Mouse (Mus musculus) ES-Bruce4 (cell line): ENCODE measurements around the gene Lipt1. TPM values are rescaled to one million over a fixed set of nuclear protein-coding genes. Genes with fewer than 3 reads are reported as not detected.

Source experiments
- H3K27ac ChIP-seq: 2 replicates; pipeline ENCODE4 v1.5.1; 2012; ENCODE audit warnings: low read length, inconsistent platforms; ENCODE audit not compliant: insufficient read depth
- H3K27me3 ChIP-seq: 2 replicates; pipeline ENCODE4 v1.6.1; 2012; ENCODE audit warnings: mild to moderate bottlenecking, low read length, inconsistent platforms; ENCODE audit not compliant: control insufficient read depth, poor library complexity, insufficient read depth, severe bottlenecking
- H3K36me3 ChIP-seq: 2 replicates; pipeline ENCODE4 v1.6.1; 2012; ENCODE audit warnings: inconsistent platforms, mild to moderate bottlenecking, low read length, moderate library complexity; ENCODE audit not compliant: control insufficient read depth, poor library complexity, insufficient read depth, severe bottlenecking
- H3K4me1 ChIP-seq: one replicate; pipeline ENCODE4 v1.8.1; 2011; ENCODE audit warnings: low read length; ENCODE audit not compliant: control insufficient read depth, insufficient read depth
- H3K4me3 ChIP-seq: 2 replicates; pipeline ENCODE4 v1.5.1; 2011; ENCODE audit warnings: low read depth, mild to moderate bottlenecking, low read length
- H3K9ac ChIP-seq: 2 replicates; pipeline ENCODE4 v1.6.1; 2012; ENCODE audit warnings: low read depth, mild to moderate bottlenecking, inconsistent platforms; ENCODE audit not compliant: poor library complexity, severe bottlenecking
- H3K9me3 ChIP-seq: replicated peaks from 2 replicates; pipeline ENCODE4 v1.6.1; 2012; ENCODE audit warnings: mild to moderate bottlenecking, low read length, inconsistent platforms; ENCODE audit not compliant: control insufficient read depth, poor library complexity, insufficient read depth, severe bottlenecking
- CTCF ChIP-seq: IDR thresholded peaks from one replicate; pipeline ENCODE4 v1.8.1; 2011; ENCODE audit warnings: low read depth, low read length
- EP300 ChIP-seq: IDR thresholded peaks from 2 replicates; pipeline ENCODE4 v1.6.1; 2011; ENCODE audit warnings: low read depth, low read length; ENCODE audit not compliant: insufficient read depth
- POLR2A ChIP-seq: IDR thresholded peaks from one replicate; pipeline ENCODE4 v1.8.1; 2011; ENCODE audit warnings: low read length; ENCODE audit not compliant: insufficient read depth
- polyA plus RNA-seq: library from polyadenylated mRNA; stranded (reverse); fragments of >200 nt; gene quantifications from 2 replicates; pipeline ENCODE4 v1.2.4, GENCODE M21; 2011; ENCODE audit warnings: low read depth; ENCODE audit not compliant: missing spikeins, insufficient read depth, insufficient read length

The Lipt1 gene
- polyA plus RNA-seq, 1 experiment, result 9.4 TPM

DNA sequence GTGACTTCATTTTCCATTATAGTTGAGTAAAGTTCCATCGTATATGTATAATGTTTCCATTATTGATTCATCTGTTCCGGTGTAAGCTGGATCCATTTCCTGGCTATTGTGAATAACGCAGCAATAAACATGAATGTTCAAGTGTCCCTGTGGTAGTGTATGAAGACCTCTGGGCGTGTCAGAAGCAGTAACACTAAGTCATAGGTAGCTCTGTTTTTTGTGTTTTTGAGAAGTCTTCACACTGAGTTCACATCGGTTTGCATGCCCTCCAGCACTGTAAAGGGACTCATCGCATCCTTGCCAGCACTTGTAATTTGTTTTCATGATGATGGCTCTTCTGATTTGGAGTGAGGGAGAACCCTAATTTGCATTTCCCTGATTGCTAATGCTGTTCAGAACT is 5.3 kb upstream of the Lipt1 start, which contains the start of gene Tsga10:
Gene Tsga10, minus strand, starts transcription at position 144 of the 400 bp plus-strand sequence.
- Histone ChIP-seq H3K27ac (0 out of 2 replicates have a peak within 1 kb of the TSS, but pooled peaks have one; percentile 14), H3K9me3 (no peaks in the 10 kb centered on the region), H3K9ac (peak within 1 kb of the TSS; percentile 68), H3K27me3 (no peaks in the 10 kb centered on the region), H3K4me3 (peak within 1 kb of the TSS; percentile 87), H3K36me3 (no peaks in the 10 kb centered on the region), H3K4me1 (no peaks in the 10 kb centered on the region)
- TF ChIP-seq EP300 (no peak), POLR2A (no peak), CTCF (no peak)

DNA sequence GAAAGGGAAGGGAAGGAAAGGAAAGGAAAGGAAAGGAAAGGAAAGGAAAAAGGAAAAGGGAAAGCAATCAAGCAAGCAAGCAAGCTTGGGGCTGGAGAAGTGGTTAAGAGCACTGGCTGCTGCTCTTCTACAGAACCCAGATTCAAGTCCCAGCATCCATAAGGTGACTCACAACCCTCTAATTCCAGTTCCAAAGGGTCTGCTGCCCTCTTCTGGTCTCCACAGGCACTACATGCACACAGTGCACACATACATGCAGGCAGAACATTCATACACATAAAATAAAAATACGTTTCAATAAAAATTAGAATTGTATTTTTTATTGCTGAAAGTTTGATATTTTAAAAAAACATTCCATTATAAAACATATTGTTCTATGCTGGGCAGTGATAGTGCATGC is 4.5 kb upstream of the Lipt1 start:
- Histone ChIP-seq H3K36me3 (no peaks in the 10 kb centered on the region), H3K4me1 (no peaks in the 10 kb centered on the region), H3K9me3 (no peaks in the 10 kb centered on the region), H3K27ac (no peak overlapping the region), H3K9ac (no peak overlapping the region), H3K4me3 (no peak overlapping the region), H3K27me3 (no peaks in the 10 kb centered on the region)
- TF ChIP-seq POLR2A (no peak), CTCF (peak; percentile 66), EP300 (no peak)

DNA sequence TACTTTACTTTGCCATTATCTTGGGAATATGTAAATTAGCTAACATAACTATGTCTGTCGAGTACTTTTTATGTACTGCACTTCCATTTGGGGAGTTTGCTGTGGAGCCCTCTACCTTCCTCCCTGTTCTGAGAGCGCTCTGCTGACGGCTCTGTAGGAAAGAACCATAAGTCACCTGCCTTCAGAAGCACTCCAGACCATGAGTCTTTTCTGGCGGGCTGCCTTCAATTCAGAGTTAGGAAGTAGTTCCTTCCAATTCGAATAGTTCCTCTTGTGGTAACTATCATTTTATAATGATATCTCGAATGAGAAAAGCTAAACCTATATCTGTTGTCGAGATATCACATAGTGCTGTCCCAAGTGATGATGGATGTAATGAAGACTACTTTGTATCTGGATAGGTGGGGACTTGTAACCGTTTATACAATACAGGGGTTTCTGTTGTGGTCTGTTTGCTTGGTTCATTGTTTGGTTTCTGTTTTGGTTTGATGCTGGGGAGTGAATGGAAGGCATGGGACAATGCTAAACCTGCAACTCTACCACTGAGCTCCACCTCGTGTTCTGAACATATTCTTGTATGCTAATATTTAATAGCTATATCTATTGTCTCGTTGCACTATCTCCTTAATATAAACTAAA is 3.7 kb upstream of the Lipt1 start:
- TF ChIP-seq CTCF (no peak), POLR2A (no peak), EP300 (no peak)
- H3K4me3 ChIP-seq, result no peak overlapping the region
- no peaks in the 10 kb centered on the region for H3K36me3 ChIP-seq
- H3K27ac ChIP-seq, result no peak overlapping the region
- no peaks in the 10 kb centered on the region for H3K4me1 ChIP-seq
- no peaks in the 10 kb centered on the region for H3K9me3 ChIP-seq
- H3K9ac ChIP-seq, result no peak overlapping the region
- H3K27me3 ChIP-seq, result no peaks in the 10 kb centered on the region

DNA sequence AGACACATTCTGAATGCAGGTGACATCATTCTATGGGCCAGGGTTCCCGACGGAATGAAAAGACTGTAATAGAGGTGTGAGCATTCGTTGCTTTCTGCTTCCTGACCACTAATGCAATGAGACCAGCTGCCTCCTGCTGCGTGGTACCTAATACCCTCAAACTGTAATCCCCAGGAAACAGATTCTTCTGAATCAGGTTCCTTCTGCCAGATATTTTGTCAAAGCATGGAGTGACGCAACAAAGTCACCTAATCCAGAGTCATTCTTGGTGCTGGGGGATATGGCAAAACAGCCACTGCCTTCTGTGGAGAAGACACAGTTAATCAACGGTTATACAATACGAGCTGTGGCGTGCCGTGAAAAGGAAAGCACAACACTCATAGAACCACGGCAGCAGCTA is 2.9 kb upstream of the Lipt1 start:
- no peak overlapping the region for H3K27ac ChIP-seq
- no peak for TF ChIP-seq POLR2A
- no peak for TF ChIP-seq CTCF
- TF ChIP-seq EP300, result no peak
- no peak overlapping the region for H3K4me3 ChIP-seq
- H3K9ac ChIP-seq, result no peak overlapping the region
- H3K27me3 ChIP-seq, result no peaks in the 10 kb centered on the region
- no peaks in the 10 kb centered on the region for H3K36me3 ChIP-seq
- no peaks in the 10 kb centered on the region for H3K9me3 ChIP-seq
- H3K4me1 ChIP-seq, result no peaks in the 10 kb centered on the region

DNA sequence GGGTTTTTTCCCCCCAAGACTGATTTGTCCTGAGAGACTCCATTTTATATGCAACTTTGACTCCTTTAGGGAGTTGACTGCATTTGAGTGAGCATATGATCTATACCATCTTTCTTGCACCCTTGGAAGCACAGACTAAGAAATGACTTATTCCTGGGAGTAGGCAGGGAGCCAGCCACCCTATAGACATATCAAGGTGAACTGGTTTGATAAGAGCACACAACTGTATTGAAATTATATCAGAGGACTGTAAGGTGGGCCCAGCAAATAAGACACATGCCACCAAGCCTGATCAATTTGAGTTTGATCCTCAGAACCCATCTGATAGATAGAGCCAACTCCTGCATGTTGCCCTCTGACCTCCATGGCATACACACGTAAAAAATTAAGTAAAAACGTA is 2.2 kb upstream of the Lipt1 start:
- H3K27me3 ChIP-seq, result no peaks in the 10 kb centered on the region
- no peaks in the 10 kb centered on the region for H3K4me1 ChIP-seq
- H3K9me3 ChIP-seq, result no peaks in the 10 kb centered on the region
- no peak overlapping the region for H3K27ac ChIP-seq
- no peak overlapping the region for H3K9ac ChIP-seq
- no peak for TF ChIP-seq EP300
- no peak for TF ChIP-seq POLR2A
- TF ChIP-seq CTCF, result no peak
- no peaks in the 10 kb centered on the region for H3K36me3 ChIP-seq
- H3K4me3 ChIP-seq, result no peak overlapping the region
